Mouse (Mus musculus) megakaryocyte, embryonic 14.5 days (primary cell): ENCODE results near the gene Gpha2.

Experiments
- FLI1 ChIP-seq: IDR thresholded peaks from 2 replicates; pipeline ENCODE4 v1.6.1; 2012; ENCODE audit warnings: low read length, inconsistent platforms, mixed read lengths
- GATA1 ChIP-seq: IDR thresholded peaks from 3 replicates; pipeline ENCODE4 v1.6.1; 2012; ENCODE audit warnings: mixed read lengths, low read length, inconsistent platforms, borderline replicate concordance

GRCm38 (mm10) chr19:6247526-6248300, 21.5 kb downstream of the Gpha2 start:
- TF ChIP-seq FLI1: no peak
- no peak for TF ChIP-seq GATA1
